Mouse (Mus musculus) C2C12 (cell line): ENCODE measurements at regions not wholly inside any gene's neighbourhood (a gene's known extent, or its start where the extent isn't known, plus 50 kb on each side); places are given as distances from the start of the nearest gene placed in this dataset.

Experiments
- H3K27me3 ChIP-seq: one replicate; pipeline ENCODE4 v1.6.1; 2011; ENCODE audit not compliant: control insufficient read depth, insufficient read depth, insufficient read length
- H3K36me3 ChIP-seq: one replicate; pipeline ENCODE4 v1.6.1; 2011; ENCODE audit not compliant: control insufficient read depth, insufficient read depth
- H3K4me3 ChIP-seq: one replicate; pipeline ENCODE4 v1.5.1; 2011; ENCODE audit warnings: mild to moderate bottlenecking, control low read depth; ENCODE audit not compliant: poor library complexity, insufficient read depth, severe bottlenecking
- H3K79me2 ChIP-seq: one replicate; pipeline ENCODE4 v1.6.1; 2011; ENCODE audit not compliant: control insufficient read depth, insufficient read depth
- H3K79me3 ChIP-seq: one replicate; pipeline ENCODE4 v1.6.1; 2011; ENCODE audit warnings: low read depth, control low read depth
- H3ac ChIP-seq: one replicate; pipeline ENCODE3; 2011; ENCODE audit warnings: low read depth; ENCODE audit not compliant: control insufficient read depth, insufficient read length
- CEBPB ChIP-seq: IDR thresholded peaks from one replicate; pipeline ENCODE4 v1.6.1; 2011; ENCODE audit warnings: low read depth, mild to moderate bottlenecking, control low read depth, moderate library complexity
- CTCF ChIP-seq: IDR thresholded peaks from one replicate; pipeline ENCODE4 v1.5.1; 2011; ENCODE audit not compliant: control insufficient read depth, insufficient read depth, insufficient read length
- FOSL1 ChIP-seq: IDR thresholded peaks from one replicate; pipeline ENCODE4 v1.8.0; 2011; ENCODE audit warnings: mild to moderate bottlenecking, low read length; ENCODE audit not compliant: poor library complexity, insufficient read depth, severe bottlenecking
- MAX ChIP-seq: IDR thresholded peaks from one replicate; pipeline ENCODE4 v1.6.1; 2011; ENCODE audit warnings: mild to moderate bottlenecking, control low read depth
- MYOD1 ChIP-seq: IDR thresholded peaks from one replicate; pipeline ENCODE4 v1.6.1; 2011; ENCODE audit warnings: low read depth; ENCODE audit not compliant: control insufficient read depth, insufficient read length
- MYOG ChIP-seq: IDR thresholded peaks from one replicate; pipeline ENCODE4 v1.6.1; 2011; ENCODE audit not compliant: control insufficient read depth, insufficient read length; ENCODE audit errors: extremely low read depth
- USF1 ChIP-seq: IDR thresholded peaks from one replicate; pipeline ENCODE4 v1.6.1; 2011; ENCODE audit warnings: low read depth, mild to moderate bottlenecking, control low read depth, moderate library complexity

GRCm38 (mm10) chr13:83955701-83956100 lies 266.4 kb upstream of the Tmem161b start:
- H3K4me3 ChIP-seq = no peak overlapping the region
- no peaks in the 10 kb centered on the region for H3K27me3 ChIP-seq
- H3K36me3 ChIP-seq = no peaks in the 10 kb centered on the region
- H3K79me3 ChIP-seq = no peaks in the 10 kb centered on the region
- no peak overlapping the region for H3ac ChIP-seq
- TF ChIP-seq CEBPB = no peak
- no peaks in the 10 kb centered on the region for H3K79me2 ChIP-seq

DNA sequence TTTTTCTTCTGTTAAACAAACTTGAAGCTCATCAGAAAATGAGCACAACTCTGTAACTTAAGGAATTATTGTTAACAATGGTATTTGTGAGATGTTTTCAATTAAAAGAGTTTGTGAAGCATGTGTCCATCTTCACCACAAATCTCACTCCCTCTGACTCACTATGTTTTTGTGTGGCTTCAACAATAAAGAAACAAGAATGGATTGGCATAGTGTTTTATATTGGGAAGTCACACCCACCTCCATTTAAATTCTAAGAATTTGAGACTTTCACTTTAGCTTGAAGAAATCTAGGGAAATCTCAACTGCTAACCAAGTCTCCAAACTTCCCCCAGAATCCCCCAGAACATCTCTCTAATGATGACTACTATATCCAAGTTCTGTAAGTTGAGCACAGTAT lies 243.6 kb upstream of the Tmem161b start:
- Histone ChIP-seq H3K79me2 (no peaks in the 10 kb centered on the region), H3K27me3 (no peaks in the 10 kb centered on the region), H3K4me3 (no peak overlapping the region), H3ac (no peak overlapping the region), H3K79me3 (no peaks in the 10 kb centered on the region), H3K36me3 (no peaks in the 10 kb centered on the region)
- TF ChIP-seq USF1 (no peak), MYOG (no peak), CEBPB (no peak), MAX (no peak)

DNA sequence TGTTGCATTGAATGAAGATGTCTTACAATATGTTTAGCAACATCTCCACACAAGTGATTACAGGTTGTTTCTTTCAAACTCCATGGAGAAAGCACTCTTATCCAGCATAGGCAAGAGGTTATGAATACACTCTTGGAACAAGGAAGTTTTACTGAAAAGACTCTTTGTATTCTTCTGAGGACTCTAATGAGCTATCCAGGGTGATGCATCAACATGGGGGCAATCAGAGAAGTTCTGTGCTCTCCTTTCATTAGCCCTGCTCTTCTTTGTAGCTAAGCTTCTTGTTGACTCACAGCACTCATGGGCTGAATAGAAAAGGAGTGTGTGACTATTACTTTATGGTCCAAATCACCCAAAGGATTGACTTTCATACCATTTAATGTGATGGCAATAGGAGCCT lies 242.6 kb upstream of the Tmem161b start:
- H3K27me3 ChIP-seq = no peaks in the 10 kb centered on the region
- no peaks in the 10 kb centered on the region for H3K79me3 ChIP-seq
- no peak overlapping the region for H3K4me3 ChIP-seq
- no peaks in the 10 kb centered on the region for H3K36me3 ChIP-seq
- H3K79me2 ChIP-seq = no peaks in the 10 kb centered on the region
- no peak overlapping the region for H3ac ChIP-seq
- TF ChIP-seq FOSL1 = no peak
- no peak for TF ChIP-seq MYOD1
- no peak for TF ChIP-seq MAX
- TF ChIP-seq USF1 = no peak
- TF ChIP-seq CTCF = no peak
- no peak for TF ChIP-seq CEBPB
- no peak for TF ChIP-seq MYOG

DNA sequence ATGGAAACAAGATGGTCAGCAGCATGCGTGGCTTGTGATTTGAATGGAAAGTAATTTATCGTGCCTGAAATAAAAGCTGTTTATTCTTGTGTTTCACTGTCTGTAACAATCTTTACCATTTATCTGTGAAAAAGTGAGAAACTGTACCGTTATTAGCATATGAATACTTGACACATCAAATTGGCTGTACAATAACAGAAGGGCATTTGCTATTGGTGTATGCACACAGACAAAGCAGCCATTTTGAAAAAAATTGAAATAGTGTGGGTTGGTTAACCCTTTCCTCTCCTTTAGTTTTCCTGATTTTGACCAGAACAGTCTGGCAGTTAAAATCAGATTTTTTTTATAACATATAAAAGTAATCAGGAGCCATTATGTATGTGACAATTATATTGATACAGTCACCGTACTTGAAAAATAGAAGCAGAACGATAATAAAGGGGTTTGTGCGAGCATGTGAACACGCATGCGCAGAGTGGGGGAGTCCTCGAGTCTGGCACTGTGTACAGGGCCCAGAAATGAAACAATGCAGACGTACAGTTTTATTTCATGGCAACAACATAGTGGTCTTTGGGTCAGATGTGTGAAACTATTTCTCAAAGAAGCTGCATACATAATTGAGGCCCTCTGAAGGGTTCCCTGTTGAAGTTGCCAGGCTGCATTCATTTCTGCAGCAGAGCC lies 237.3 kb upstream of the Tmem161b start:
- Histone ChIP-seq H3K4me3 (no peak overlapping the region), H3K36me3 (no peaks in the 10 kb centered on the region), H3K79me2 (no peaks in the 10 kb centered on the region), H3K27me3 (no peaks in the 10 kb centered on the region), H3ac (no peak overlapping the region), H3K79me3 (no peaks in the 10 kb centered on the region)
- TF ChIP-seq MYOG (no peak), MAX (no peak), CTCF (no peak), MYOD1 (no peak), FOSL1 (no peak)

DNA sequence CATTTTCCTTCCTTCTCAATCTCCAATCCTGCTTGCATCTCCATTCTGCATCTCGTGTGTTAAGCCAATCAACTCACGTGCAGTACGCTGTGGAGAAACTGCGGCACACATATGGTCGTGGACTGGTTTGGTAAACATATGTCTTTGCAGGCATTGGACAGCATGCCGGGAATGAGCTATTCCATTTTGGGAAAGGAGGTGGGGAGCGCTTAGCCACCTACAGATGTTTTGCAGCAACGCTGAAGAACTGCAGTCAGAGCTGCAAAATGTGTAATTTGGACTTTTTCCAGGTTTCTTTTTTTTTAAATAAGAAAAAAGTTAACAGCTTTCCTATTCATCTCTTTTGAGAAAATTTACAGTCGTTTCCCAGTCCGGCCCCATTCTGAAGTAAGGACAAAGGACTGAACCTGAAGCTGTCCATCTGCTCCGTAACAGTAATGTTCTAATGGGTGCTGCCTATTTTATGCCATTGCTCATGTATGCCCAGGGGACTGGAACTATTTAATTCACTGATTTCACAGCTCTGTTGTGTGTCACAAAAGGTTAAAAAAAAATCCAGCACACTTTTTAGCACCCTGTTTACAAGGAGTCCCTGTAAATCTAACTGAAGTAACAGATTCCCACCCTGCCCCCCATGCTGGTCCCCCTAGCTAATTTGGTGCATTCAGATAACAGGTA lies 234.2 kb upstream of the Tmem161b start:
- H3K27me3 ChIP-seq = no peaks in the 10 kb centered on the region
- TF ChIP-seq USF1 = no peak
- no peak for TF ChIP-seq FOSL1
- TF ChIP-seq CEBPB = no peak
- no peak for TF ChIP-seq MYOG
- no peak for TF ChIP-seq MAX
- TF ChIP-seq CTCF = no peak
- no peak for TF ChIP-seq MYOD1
- H3K4me3 ChIP-seq = no peak overlapping the region
- no peak overlapping the region for H3ac ChIP-seq
- no peaks in the 10 kb centered on the region for H3K79me3 ChIP-seq
- H3K36me3 ChIP-seq = no peaks in the 10 kb centered on the region
- H3K79me2 ChIP-seq = no peaks in the 10 kb centered on the region

GRCm38 (mm10) chr13:83988517-83988916 lies 233.6 kb upstream of the Tmem161b start:
- Histone ChIP-seq H3K27me3 (no peaks in the 10 kb centered on the region), H3ac (no peak overlapping the region), H3K79me2 (no peaks in the 10 kb centered on the region), H3K4me3 (no peak overlapping the region), H3K79me3 (no peaks in the 10 kb centered on the region), H3K36me3 (no peaks in the 10 kb centered on the region)
- TF ChIP-seq USF1 (no peak), MYOD1 (no peak), CEBPB (no peak), MAX (no peak), MYOG (no peak), CTCF (no peak), FOSL1 (no peak)
